Mouse (Mus musculus) midbrain, postnatal 0 days (tissue): ENCODE data around the gene Rps23. TPM values are rescaled to one million over a fixed set of nuclear protein-coding genes. Genes with fewer than 3 reads are reported as not detected.

Experiments
- ATAC-seq: fragments of 200-750 bp; cut with Nextera tagmentation; 2 replicates; pipeline ENCODE4 v1.8.0; 2017; ENCODE audit warnings: moderate number of reproducible peaks, mild to moderate bottlenecking, moderate TSS enrichment, moderate library complexity; ENCODE audit not compliant: low FRiP score
- DNase-seq: peaks from one replicate; pipeline ENCODE4 v3.0.0-alpha.2; 2015; ENCODE audit warnings: low spot score
- H3K27ac ChIP-seq: fragments of 300-500 bp; sonication (generic); 2 replicates; pipeline ENCODE4 v1.5.1; 2014; ENCODE audit warnings: low read depth, mild to moderate bottlenecking, low read length, mixed read lengths
- H3K27me3 ChIP-seq: fragments of 300-500 bp; sonication (generic); 2 replicates; pipeline ENCODE4 v1.6.1; 2014; ENCODE audit warnings: low read length, control low read depth, mixed read lengths; ENCODE audit not compliant: insufficient read depth
- H3K36me3 ChIP-seq: fragments of 300-500 bp; sonication (generic); 2 replicates; pipeline ENCODE4 v1.6.1; 2014; ENCODE audit warnings: low read length, control low read depth, mixed read lengths; ENCODE audit not compliant: insufficient read depth
- H3K4me1 ChIP-seq: fragments of 300-500 bp; sonication (generic); 2 replicates; pipeline ENCODE4 v1.6.1; 2014; ENCODE audit warnings: mild to moderate bottlenecking, control low read depth, antibody characterized with exemption, low read length, mixed read lengths; ENCODE audit not compliant: insufficient read depth
- H3K4me2 ChIP-seq: fragments of 300-500 bp; sonication (generic); 2 replicates; pipeline ENCODE4 v1.6.1; 2014; ENCODE audit warnings: low read depth, mild to moderate bottlenecking, low read length, mixed read lengths; ENCODE audit not compliant: poor library complexity, severe bottlenecking
- H3K4me3 ChIP-seq: fragments of 300-500 bp; sonication (generic); 2 replicates; pipeline ENCODE4 v1.5.1; 2014; ENCODE audit warnings: low read depth, mild to moderate bottlenecking, low read length, moderate library complexity
- H3K9ac ChIP-seq: fragments of 300-500 bp; sonication (generic); replicated peaks from 2 replicates; pipeline ENCODE4 v1.6.1; 2014; ENCODE audit warnings: mild to moderate bottlenecking, low read length, moderate library complexity, mixed read lengths; ENCODE audit not compliant: poor library complexity, severe bottlenecking
- H3K9me3 ChIP-seq: fragments of 300-500 bp; sonication (generic); 2 replicates; pipeline ENCODE4 v1.6.1; 2016; ENCODE audit warnings: low read length, control low read depth
- CTCF ChIP-seq: IDR thresholded peaks from 2 replicates; pipeline ENCODE4 v1.5.1; 2016; ENCODE audit warnings: antibody characterized with exemption, mild to moderate bottlenecking
- WGBS: fragments of 180-500 bp; shearing (Covaris S2); extraction: QIAGEN DNeasy Blood & Tissue Kit; methylation state at CpG from one replicate; pipeline ENCODE4 v1.1.7; 2014; 5-methylcytosine and 5-hydroxymethylcytosine counted together
- polyA plus RNA-seq: library from polyadenylated mRNA; unstranded; fragments of >200 nt; fragmentation: Nextera tagmentation; extraction: Ambion mirVana; gene quantifications from 2 replicates; pipeline ENCODE4 v1.2.1, GENCODE M21; 2015
- total RNA-seq: library from RNA; depleted of rRNA; stranded (reverse); fragments of >200 nt; gene quantifications from 2 replicates; pipeline ENCODE4 v1.2.3, GENCODE M21; 2014; rRNA removed

The Rps23 gene
- 183 and 260 TPM in 2 replicates for total RNA-seq
- 111 and 140 TPM in 2 replicates for polyA plus RNA-seq

DNA sequence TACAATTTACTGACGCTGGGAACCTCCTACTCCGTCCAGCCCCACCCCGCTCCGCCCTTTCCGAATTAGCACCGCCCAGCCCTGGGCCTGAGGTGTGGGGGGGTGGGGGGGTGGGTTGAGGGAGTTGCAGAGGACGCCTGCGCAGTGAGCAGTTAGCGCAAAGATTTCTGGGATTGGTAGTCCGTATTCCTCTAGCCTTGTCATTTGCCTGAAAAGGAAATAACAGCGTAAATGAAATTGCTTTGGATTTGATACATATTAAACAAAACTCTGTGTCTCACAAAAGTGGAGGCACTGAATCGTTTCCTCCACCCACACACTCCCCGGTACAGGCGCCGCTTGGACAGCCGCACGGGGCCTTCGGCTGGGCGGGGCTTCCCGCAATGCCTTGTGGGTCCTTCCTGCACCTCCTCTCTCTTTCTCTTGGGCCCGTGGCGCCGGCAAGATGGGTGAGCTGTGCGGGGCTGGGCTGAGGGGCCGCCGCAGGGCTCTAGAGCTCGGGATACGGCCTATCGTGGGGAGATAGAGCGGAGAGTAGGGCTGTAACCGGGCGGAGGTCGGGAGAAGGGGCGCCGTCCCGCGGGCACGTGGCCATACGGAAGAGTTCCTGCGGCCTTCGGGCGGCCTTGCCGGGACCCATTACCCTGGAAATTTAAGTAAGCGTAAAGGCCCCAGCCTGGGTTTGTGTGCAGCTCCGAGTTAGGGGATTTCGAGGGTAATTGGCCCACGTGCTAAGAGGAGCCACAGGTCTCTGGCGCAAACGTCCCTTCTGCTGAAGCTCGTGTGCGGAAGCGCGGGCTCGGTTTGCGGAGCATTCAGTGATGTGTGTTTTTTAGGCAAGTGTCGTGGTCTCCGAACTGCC lies at the start of gene Rps23:
Gene Rps23, plus strand, starts transcription at position 208 of the 862 bp plus-strand sequence.
- H3K27me3 ChIP-seq: no peaks in the 10 kb centered on the region
- no peak for TF ChIP-seq CTCF
- no peaks in the 10 kb centered on the region for H3K9me3 ChIP-seq
- under 1% methylated on average over 57 of the region's 57 CpGs for WGBS
- ATAC-seq (peak; percentile 98), DNase-seq (peak; percentile 96)
- peak within 1 kb of the TSS; percentile 60 for H3K4me2 ChIP-seq
- H3K4me3 ChIP-seq: peak within 1 kb of the TSS; percentile 51
- H3K4me1 ChIP-seq: no peaks in the 10 kb centered on the region
- peak within 1 kb of the TSS; percentile 68 for H3K9ac ChIP-seq
- H3K36me3 ChIP-seq: peaks cover 11% of the 10 kb centered on the region; the same call in 1 of the 2 replicates
- H3K27ac ChIP-seq: peak within 1 kb of the TSS; percentile 48

DNA sequence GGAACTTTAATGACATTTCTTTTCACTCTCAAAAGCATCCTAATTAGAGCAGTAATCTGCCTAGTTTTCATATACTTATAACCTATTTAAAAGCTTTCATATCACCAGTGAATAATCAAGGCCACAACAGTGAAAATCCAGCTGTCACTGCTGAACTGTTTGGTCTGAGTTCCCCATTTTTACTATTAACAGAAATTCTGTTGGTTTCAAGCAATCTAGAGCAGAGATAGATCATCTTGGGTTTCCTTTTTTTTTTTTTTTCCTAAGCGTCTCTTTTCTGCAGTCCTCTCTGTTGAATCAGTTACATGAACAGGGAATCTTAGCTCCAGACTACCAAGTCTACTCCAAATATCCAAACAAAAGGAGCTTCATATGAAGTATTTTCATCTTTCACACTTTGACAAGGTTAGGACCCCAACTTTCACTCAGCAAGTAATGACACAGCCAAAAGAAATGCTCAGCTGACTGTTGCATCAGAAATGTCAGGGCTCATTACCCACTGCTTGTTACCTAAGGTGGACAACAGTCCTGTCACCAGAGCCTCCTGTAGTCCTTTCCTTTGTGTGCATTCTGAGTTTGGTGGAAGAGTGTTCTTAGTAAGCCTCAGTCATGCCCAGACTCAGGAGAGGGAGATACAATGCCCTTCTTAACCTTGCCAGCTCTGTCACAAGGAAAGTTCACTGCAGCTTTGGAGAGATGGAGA lies 40.9 kb upstream of the Rps23 start:
- no peak overlapping the region for H3K9ac ChIP-seq
- no peaks in the 10 kb centered on the region for H3K4me1 ChIP-seq
- no peak for TF ChIP-seq CTCF
- no peak for ATAC-seq
- no peak overlapping the region for H3K27ac ChIP-seq
- DNase-seq: no peak
- H3K9me3 ChIP-seq: no peaks in the 10 kb centered on the region
- no peak overlapping the region for H3K4me2 ChIP-seq
- 83% methylated on average over 1 of the region's 1 CpGs for WGBS
- H3K36me3 ChIP-seq: no peaks in the 10 kb centered on the region
- no peak overlapping the region for H3K4me3 ChIP-seq
- no peaks in the 10 kb centered on the region for H3K27me3 ChIP-seq

DNA sequence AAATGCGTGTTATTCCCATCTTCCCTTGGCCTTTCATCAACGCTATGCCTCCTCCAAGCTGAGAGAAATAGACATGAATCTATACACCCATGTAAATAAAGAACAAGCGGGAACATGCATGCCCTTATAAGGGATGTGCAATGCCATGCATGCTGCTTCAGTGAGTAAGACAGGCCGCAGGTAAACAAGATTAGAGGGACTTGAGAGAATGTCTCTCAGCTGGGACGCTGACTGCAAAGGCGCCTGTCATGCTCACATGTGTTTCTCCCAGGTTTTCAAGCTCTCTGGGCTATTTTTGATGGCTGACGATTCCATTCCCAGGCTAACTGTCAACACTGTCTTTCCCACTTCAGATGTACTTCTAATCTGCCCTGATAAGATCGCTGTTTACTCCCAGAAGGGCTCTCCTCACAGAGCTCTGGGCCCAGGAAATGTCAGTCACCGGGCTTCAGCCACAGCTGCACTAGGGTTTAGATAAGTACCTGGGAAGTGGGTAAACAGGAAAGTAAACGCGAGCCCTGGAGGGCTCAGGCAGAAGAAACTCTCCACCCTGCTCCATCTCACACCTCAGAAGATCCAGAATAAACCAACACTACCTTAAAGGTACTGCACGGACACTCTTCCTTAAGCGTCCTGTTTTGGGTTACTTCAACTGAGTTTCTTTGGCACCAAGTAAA lies 36.8 kb upstream of the Rps23 start:
- no peak for TF ChIP-seq CTCF
- ATAC-seq (peak; percentile 35; the same call in 1 of the 2 replicates), DNase-seq (no peak)
- no peaks in the 10 kb centered on the region for H3K36me3 ChIP-seq
- peak overlapping the region; percentile 63 for H3K4me2 ChIP-seq
- peak overlapping the region; percentile 31 for H3K4me3 ChIP-seq
- no peaks in the 10 kb centered on the region for H3K9me3 ChIP-seq
- no peak overlapping the region for H3K27ac ChIP-seq
- 54% methylated on average over 13 of the region's 13 CpGs for WGBS
- no peaks in the 10 kb centered on the region for H3K27me3 ChIP-seq
- H3K4me1 ChIP-seq: no peaks in the 10 kb centered on the region
- no peak overlapping the region for H3K9ac ChIP-seq

DNA sequence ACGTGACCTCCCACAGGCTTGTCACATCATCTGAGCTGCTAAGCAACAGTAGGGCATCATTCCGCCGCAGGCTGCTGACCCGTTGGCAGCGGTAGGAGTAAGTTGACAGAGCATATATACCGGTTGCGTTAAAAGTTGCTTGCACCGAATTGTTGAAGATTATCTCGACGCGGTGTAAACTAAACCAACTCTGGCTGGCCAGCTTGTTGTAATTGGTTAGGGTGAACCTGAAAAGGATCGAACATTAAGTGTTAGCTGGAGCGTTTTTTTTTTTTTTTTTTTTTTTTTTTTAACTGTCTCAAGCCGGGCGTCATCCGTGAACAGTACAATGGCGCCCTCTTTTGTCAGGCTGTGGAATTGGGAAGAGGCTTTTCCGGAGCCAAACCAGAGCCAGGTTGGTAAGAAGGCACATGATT lies 36.2 kb upstream of the Rps23 start:
- Histone ChIP-seq H3K27me3 (no peaks in the 10 kb centered on the region), H3K27ac (no peak overlapping the region), H3K9me3 (no peaks in the 10 kb centered on the region), H3K36me3 (no peaks in the 10 kb centered on the region), H3K4me3 (peak overlapping the region; percentile 31), H3K4me2 (peak overlapping the region; percentile 63), H3K4me1 (no peaks in the 10 kb centered on the region), H3K9ac (no peak overlapping the region)
- peak; percentile 84 for TF ChIP-seq CTCF
- DNase-seq: peak; percentile 80
- WGBS: under 1% methylated on average over 18 of the region's 18 CpGs
- ATAC-seq: peak; percentile 74

DNA sequence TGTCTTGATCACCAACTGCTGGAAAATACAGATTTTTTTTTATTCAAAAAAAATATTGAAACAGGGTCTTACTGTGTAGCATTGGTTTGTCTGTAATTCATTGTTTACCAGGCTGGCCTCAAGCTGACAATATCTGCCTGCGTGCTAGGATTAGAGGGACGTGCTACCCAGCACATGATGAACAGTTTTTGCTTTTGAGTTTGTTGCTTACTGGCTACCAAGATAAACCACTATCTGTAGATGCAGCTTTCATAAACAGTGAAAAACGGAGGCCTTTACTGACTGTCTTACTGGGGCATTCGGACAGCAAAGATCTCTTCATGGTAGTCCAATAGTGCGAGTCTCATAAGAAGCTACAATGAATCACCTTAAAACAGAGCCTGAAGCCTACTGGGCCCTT lies 32.6 kb upstream of the Rps23 start:
- Histone ChIP-seq H3K4me1 (no peaks in the 10 kb centered on the region), H3K27me3 (no peaks in the 10 kb centered on the region), H3K4me2 (no peak overlapping the region), H3K4me3 (no peak overlapping the region), H3K36me3 (no peaks in the 10 kb centered on the region), H3K9ac (no peak overlapping the region), H3K27ac (no peak overlapping the region), H3K9me3 (no peaks in the 10 kb centered on the region)
- WGBS: 86% methylated on average over 5 of the region's 5 CpGs
- ATAC-seq: no peak
- DNase-seq: no peak
- TF ChIP-seq CTCF: no peak
